Mouse (Mus musculus) forebrain, embryonic 10.5 days (tissue): ENCODE data around the gene Slc13a2. TPM values are rescaled to one million over a fixed set of nuclear protein-coding genes. Genes with fewer than 3 reads are reported as not detected.

Experiments used
- DNase-seq: peaks from one replicate; pipeline ENCODE4 v3.0.0-alpha.2; 2017; ENCODE audit warnings: low spot score; ENCODE audit errors: extremely low spot score
- H3K27ac ChIP-seq: fragments of 300-500 bp; sonication (generic); 2 replicates; pipeline ENCODE4 v1.5.1; 2016; ENCODE audit warnings: mild to moderate bottlenecking
- H3K27me3 ChIP-seq: fragments of 300-500 bp; sonication (generic); 2 replicates; pipeline ENCODE4 v1.6.1; 2016; ENCODE audit warnings: mild to moderate bottlenecking; ENCODE audit not compliant: poor library complexity, severe bottlenecking
- H3K36me3 ChIP-seq: fragments of 300-500 bp; sonication (generic); replicated peaks from 2 replicates; pipeline ENCODE4 v1.6.1; 2016; ENCODE audit warnings: mild to moderate bottlenecking, moderate library complexity
- H3K4me1 ChIP-seq: fragments of 300-500 bp; sonication (generic); 2 replicates; pipeline ENCODE4 v1.6.1; 2016
- H3K4me3 ChIP-seq: fragments of 300-500 bp; sonication (generic); 2 replicates; pipeline ENCODE4 v1.5.1; 2016; ENCODE audit warnings: mild to moderate bottlenecking, moderate library complexity
- H3K9me3 ChIP-seq: fragments of 300-500 bp; sonication (generic); 2 replicates; pipeline ENCODE4 v1.6.1; 2016; ENCODE audit warnings: mild to moderate bottlenecking, moderate library complexity
- WGBS: fragments of 180-500 bp; shearing (Covaris S2); methylation state at CpG from one replicate; pipeline ENCODE4 v1.1.7; 2016; 5-methylcytosine and 5-hydroxymethylcytosine counted together
- polyA plus RNA-seq: library from polyadenylated mRNA; unstranded; fragments of >200 nt; fragmentation: Nextera tagmentation; extraction: Ambion mirVana; gene quantifications from 2 replicates; pipeline ENCODE4 v1.2.1, GENCODE M21; 2016

Slc13a2 gene
- polyA plus RNA-seq, 1 experiment from 2014 or later: not detected

GRCm38 (mm10) chr11:78355471-78356238, 66.4 kb downstream of the Slc13a2 start:
- Histone ChIP-seq H3K27me3 (peaks cover 15% of the 10 kb centered on the region), H3K4me1 (peaks cover 15% of the 10 kb centered on the region), H3K4me3 (no peak overlapping the region), H3K36me3 (no peaks in the 10 kb centered on the region), H3K9me3 (no peaks in the 10 kb centered on the region), H3K27ac (peak overlapping the region; percentile 56)
- DNase-seq: peak; percentile 78
- WGBS: 32% methylated on average over 4 of the region's 4 CpGs

DNA sequence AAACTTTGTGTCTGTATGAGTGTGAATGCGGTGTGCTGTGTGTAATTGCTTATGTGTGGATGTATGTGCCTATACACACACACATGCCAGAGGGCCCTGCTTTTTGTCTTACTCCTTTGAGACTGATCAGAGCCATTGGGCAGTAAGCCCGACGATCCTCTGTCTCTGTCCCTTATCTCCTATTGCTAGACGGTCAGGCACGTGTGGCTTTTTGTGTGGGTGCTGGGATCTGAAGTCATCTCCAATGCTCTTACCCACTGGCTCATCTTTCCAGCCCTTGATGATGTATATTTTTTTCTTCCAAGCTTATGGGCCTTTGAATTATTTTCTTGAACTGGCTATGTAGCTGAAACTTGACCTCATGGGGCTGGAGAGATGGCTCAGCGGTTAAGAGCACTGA, 67.1 kb downstream of the Slc13a2 start:
- H3K4me1 ChIP-seq: peaks cover 7% of the 10 kb centered on the region

GRCm38 (mm10) chr11:78353081-78353480, 68.9 kb downstream of the Slc13a2 start:
- H3K27ac ChIP-seq: no peak overlapping the region
- H3K4me1 ChIP-seq: peaks cover 6% of the 10 kb centered on the region; the same call in 1 of the 2 replicates
- 86% methylated on average over 1 of the region's 1 CpGs for WGBS
- H3K27me3 ChIP-seq: no peaks in the 10 kb centered on the region
- no peaks in the 10 kb centered on the region for H3K9me3 ChIP-seq
- no peak for DNase-seq
- no peak overlapping the region for H3K4me3 ChIP-seq
- peaks cover 21% of the 10 kb centered on the region for H3K36me3 ChIP-seq

More for the DNA sequence above, 67.1 kb downstream of the Slc13a2 start:
- Histone ChIP-seq H3K27me3 (peaks cover 15% of the 10 kb centered on the region), H3K4me3 (no peak overlapping the region), H3K9me3 (no peaks in the 10 kb centered on the region), H3K27ac (no peak overlapping the region), H3K36me3 (peaks cover 3% of the 10 kb centered on the region; the same call in 1 of the 2 replicates)
- 91% methylated on average over 6 of the region's 6 CpGs for WGBS
- DNase-seq: no peak

GRCm38 (mm10) chr11:78349441-78350358, 72.3 kb downstream of the Slc13a2 start:
- 90% methylated on average over 4 of the region's 4 CpGs for WGBS
- peaks cover 38% of the 10 kb centered on the region for H3K4me1 ChIP-seq
- H3K9me3 ChIP-seq: no peaks in the 10 kb centered on the region
- peaks cover 34% of the 10 kb centered on the region for H3K36me3 ChIP-seq
- no peak for DNase-seq
- no peak overlapping the region for H3K27ac ChIP-seq
- no peak overlapping the region for H3K4me3 ChIP-seq
- H3K27me3 ChIP-seq: no peaks in the 10 kb centered on the region

GRCm38 (mm10) chr11:78348474-78348873, 73.5 kb downstream of the Slc13a2 start:
- peaks cover 34% of the 10 kb centered on the region for H3K36me3 ChIP-seq
- no peaks in the 10 kb centered on the region for H3K27me3 ChIP-seq
- no peak for DNase-seq
- H3K4me1 ChIP-seq: peaks cover 50% of the 10 kb centered on the region
- H3K27ac ChIP-seq: no peak overlapping the region
- no peaks in the 10 kb centered on the region for H3K9me3 ChIP-seq
- WGBS: 64% methylated on average over 7 of the region's 7 CpGs
- H3K4me3 ChIP-seq: no peak overlapping the region

GRCm38 (mm10) chr11:78347908-78348307, 74.1 kb downstream of the Slc13a2 start:
- H3K4me1 ChIP-seq: peaks cover 55% of the 10 kb centered on the region
- 82% methylated on average over 9 of the region's 9 CpGs for WGBS

More at GRCm38 (mm10) chr11:78347908-78348307, 74.1 kb downstream of the Slc13a2 start:
- no peaks in the 10 kb centered on the region for H3K9me3 ChIP-seq
- H3K27me3 ChIP-seq: no peaks in the 10 kb centered on the region
- H3K36me3 ChIP-seq: peaks cover 34% of the 10 kb centered on the region
- no peak for DNase-seq
- no peak overlapping the region for H3K4me3 ChIP-seq
- H3K27ac ChIP-seq: no peak overlapping the region

Other genes starting within 250 kb of the Slc13a2 start
- gene Nek8, start 245.5 kb downstream of the Slc13a2 start, polyA plus RNA-seq: 10.6 and 11.7 TPM in 2 replicates
- 10.0 and 11.3 TPM in 2 replicates for gene Tlcd1, start 245.5 kb downstream of the Slc13a2 start, polyA plus RNA-seq
- gene Rpl23a, start 238.6 kb downstream of the Slc13a2 start, polyA plus RNA-seq: 1,073 and 1,096 TPM in 2 replicates
- gene Rab34, start 233.8 kb downstream of the Slc13a2 start, polyA plus RNA-seq: 70.7 and 73.3 TPM in 2 replicates
- gene Proca1, start 228.8 kb downstream of the Slc13a2 start, polyA plus RNA-seq: 0.91 and 1.5 TPM in 2 replicates
- 42.9 and 43.3 TPM in 2 replicates for gene Sdf2, start 176.5 kb downstream of the Slc13a2 start, polyA plus RNA-seq
- 37.1 and 39.2 TPM in 2 replicates for gene Supt6, start 176.2 kb downstream of the Slc13a2 start, polyA plus RNA-seq
- 72.5 and 72.7 TPM in 2 replicates for gene 2610507B11Rik, start 160.5 kb downstream of the Slc13a2 start, polyA plus RNA-seq
- 0.26 and 0.52 TPM in 2 replicates for gene BC030499, start 131.4 kb downstream of the Slc13a2 start, polyA plus RNA-seq
- gene Spag5, start 120.7 kb downstream of the Slc13a2 start, polyA plus RNA-seq: 74.9 and 76.6 TPM in 2 replicates
- 2.7 and 3.3 TPM in 2 replicates for gene Aldoc, start 99.2 kb downstream of the Slc13a2 start, polyA plus RNA-seq
- 76.3 and 77.5 TPM in 2 replicates for gene Pigs, start 93.8 kb downstream of the Slc13a2 start, polyA plus RNA-seq
- 60.2 and 62.8 TPM in 2 replicates for gene Unc119, start 78.7 kb downstream of the Slc13a2 start, polyA plus RNA-seq
- not detected in 2 replicates for gene Foxn1, start 35.7 kb downstream of the Slc13a2 start, polyA plus RNA-seq
- gene Slc46a1, start 43.5 kb upstream of the Slc13a2 start, polyA plus RNA-seq: 20.9 and 21.1 TPM in 2 replicates
- gene Sarm1, start 75.5 kb upstream of the Slc13a2 start, polyA plus RNA-seq: 9.4 and 9.8 TPM in 2 replicates
- 23.7 and 25.0 TPM in 2 replicates for gene Vtn, start 76.9 kb upstream of the Slc13a2 start, polyA plus RNA-seq
- not detected in 2 replicates for gene Sebox, start 81.2 kb upstream of the Slc13a2 start, polyA plus RNA-seq
- gene Tmem199, start 90.0 kb upstream of the Slc13a2 start, polyA plus RNA-seq: 76.7 and 78.5 TPM in 2 replicates
- gene Poldip2, start 90.0 kb upstream of the Slc13a2 start, polyA plus RNA-seq: 144 and 148 TPM in 2 replicates
- 96.4 and 97.2 TPM in 2 replicates for gene Tnfaip1, start 114.1 kb upstream of the Slc13a2 start, polyA plus RNA-seq
- 75.9 and 78.8 TPM in 2 replicates for gene Ift20, start 114.1 kb upstream of the Slc13a2 start, polyA plus RNA-seq
- 106 and 111 TPM in 2 replicates for gene Tmem97, start 128.6 kb upstream of the Slc13a2 start, polyA plus RNA-seq